17 mouse cellular contexts compared by ENCODE assay signal in the genomic region with DNA sequence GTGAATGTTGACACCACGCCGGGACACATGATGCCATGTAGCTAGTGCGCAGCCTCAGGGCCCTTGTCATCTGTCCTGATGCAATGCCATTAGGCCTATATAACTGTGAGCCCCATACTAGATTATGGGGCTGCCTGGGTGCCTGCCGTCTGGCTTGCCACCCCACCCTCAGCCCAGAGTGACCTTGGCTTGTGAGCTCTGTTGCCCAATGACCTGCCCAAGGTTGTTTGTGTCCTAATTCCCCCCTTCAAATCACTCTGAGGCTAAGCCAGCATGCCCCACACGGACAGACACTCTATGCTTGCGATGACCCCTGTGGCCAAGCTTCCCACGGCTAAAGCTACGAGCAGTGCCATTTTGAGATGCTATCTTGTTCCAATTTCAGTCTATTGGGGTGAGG.
"Had no signal": no experiment of that assay in that cellular context is flagged by ENCODE, and none has a peak within 500 bp of the region (broad histone marks: within the 10 kb centered on the region; RNA-seq: fewer than 3 reads in every experiment).

No protein-coding gene starts in this region.

- H3K4me3 ChIP-seq: lung, embryonic 15.5 days; megakaryocyte, embryonic 14.5 days; neural tube, embryonic 12.5 days; stomach, embryonic 15.5 days had no signal

- ATAC-seq: liver, postnatal 0 days; lung, postnatal 0 days had no signal

- H3K9me3 ChIP-seq: lung, embryonic 15.5 days; megakaryocyte, embryonic 14.5 days; neural tube, embryonic 12.5 days; stomach, embryonic 15.5 days had no signal

- DNase-seq: liver, postnatal 0 days; lung, adult 2 months; lung, postnatal 14 days; lung, postnatal 36 days; midbrain, embryonic 14.5 days; right cerebral cortex, postnatal 14 days; thymus, adult 2 months; thymus, postnatal 25 days; thymus, postnatal 4 days had no signal

- H3K4me2 ChIP-seq: lung, embryonic 15.5 days; midbrain, embryonic 11.5 days; neural tube, embryonic 12.5 days; stomach, embryonic 15.5 days had no signal

- H3K27ac ChIP-seq: lung, embryonic 15.5 days; macrophage; neural tube, embryonic 12.5 days; stomach, embryonic 15.5 days; stomach, postnatal 0 days had no signal

- H3K9ac ChIP-seq: liver, postnatal 0 days; lung, embryonic 15.5 days; stomach, embryonic 15.5 days had no signal

- H3K27me3 ChIP-seq: lung, embryonic 15.5 days; neural tube, embryonic 12.5 days; stomach, embryonic 15.5 days had no signal
